Mouse (Mus musculus) thymus, adult 2 months (tissue): Measurements from ENCODE around the gene Poc1a.

ENCODE experiments used
- CTCF ChIP-seq: fragments of 200-500 bp; IDR thresholded peaks from 2 replicates; pipeline ENCODE4 v1.5.1; 2012; ENCODE audit warnings: mild to moderate bottlenecking, control low read depth, low read length, moderate library complexity, borderline replicate concordance; ENCODE audit not compliant: control insufficient read depth, poor library complexity, insufficient read depth; ENCODE audit errors: extremely low read depth
- POLR2A ChIP-seq: fragments of 200-500 bp; IDR thresholded peaks from 2 replicates; pipeline ENCODE4 v1.6.1; 2012; ENCODE audit warnings: mild to moderate bottlenecking, low read length, control low read depth, moderate library complexity; ENCODE audit not compliant: control insufficient read depth, poor library complexity, insufficient read depth; ENCODE audit errors: extremely low read depth

- TF ChIP-seq CTCF (no peak), POLR2A (no peak)
Measured at GRCm38 (mm10) chr9:106377247-106377646, 96.4 kb downstream of the Poc1a start.
